Mouse (Mus musculus) c-Kit-positive CD71-positive TER-119-positive erythroid progenitor cells, embryonic 14.5 days (primary cell): Measurements from ENCODE around the gene Ccdc185.

ENCODE experiments used
- DNase-seq: peaks from one replicate; pipeline ENCODE4 v3.0.0-alpha.2; 2013; ENCODE audit warnings: low spot score

Ccdc185 gene

DNA sequence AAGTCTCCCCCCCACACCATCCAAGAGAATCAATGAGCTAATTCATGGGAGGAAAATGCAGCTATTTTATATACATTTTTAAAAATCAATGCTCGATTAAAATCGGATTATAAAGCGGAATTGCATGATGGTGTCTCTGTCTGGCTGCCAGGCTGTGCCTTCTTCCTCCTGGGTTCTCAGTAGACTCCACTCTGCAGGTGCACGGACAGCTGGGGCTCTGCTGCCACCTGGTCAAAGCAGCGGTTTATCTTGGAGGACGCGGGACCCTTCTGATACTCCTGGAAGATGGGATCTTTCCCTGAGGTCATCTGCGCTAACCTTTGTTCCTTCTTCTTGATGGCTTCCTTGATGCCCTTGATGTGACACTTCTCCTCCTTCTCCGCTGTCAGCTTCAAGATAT lies 1.9 kb downstream of the Ccdc185 start:
- DNase-seq = no peak

- no peak for DNase-seq
These were observed 13.1 kb downstream of the Ccdc185 start for GRCm38 (mm10) chr1:182735891-182736290.

DNA sequence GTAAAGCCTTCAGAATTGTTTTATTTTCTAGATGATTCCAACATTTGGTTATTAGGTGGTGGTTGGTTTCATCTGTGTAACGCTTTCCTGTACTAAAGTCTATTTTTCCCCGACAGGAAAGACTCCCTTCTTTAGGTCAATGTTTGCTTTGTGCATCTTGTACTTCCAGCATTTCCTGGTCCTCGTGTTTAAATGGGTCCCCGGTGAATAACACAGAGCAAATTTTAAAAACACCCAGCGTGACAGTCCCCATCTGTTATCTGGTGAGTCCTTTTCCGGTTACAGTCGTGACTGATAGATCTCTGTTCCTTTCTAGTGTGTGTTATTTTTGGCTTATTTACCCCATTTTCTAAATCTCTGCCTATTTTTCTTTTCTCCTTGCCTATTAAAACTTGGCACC lies 16.3 kb downstream of the Ccdc185 start:
- DNase-seq = no peak

GRCm38 (mm10) chr1:182729002-182729401 lies 20.0 kb downstream of the Ccdc185 start:
- DNase-seq = no peak

- no peak for DNase-seq
These were observed 21.4 kb downstream of the Ccdc185 start for GRCm38 (mm10) chr1:182727541-182727940.

DNA sequence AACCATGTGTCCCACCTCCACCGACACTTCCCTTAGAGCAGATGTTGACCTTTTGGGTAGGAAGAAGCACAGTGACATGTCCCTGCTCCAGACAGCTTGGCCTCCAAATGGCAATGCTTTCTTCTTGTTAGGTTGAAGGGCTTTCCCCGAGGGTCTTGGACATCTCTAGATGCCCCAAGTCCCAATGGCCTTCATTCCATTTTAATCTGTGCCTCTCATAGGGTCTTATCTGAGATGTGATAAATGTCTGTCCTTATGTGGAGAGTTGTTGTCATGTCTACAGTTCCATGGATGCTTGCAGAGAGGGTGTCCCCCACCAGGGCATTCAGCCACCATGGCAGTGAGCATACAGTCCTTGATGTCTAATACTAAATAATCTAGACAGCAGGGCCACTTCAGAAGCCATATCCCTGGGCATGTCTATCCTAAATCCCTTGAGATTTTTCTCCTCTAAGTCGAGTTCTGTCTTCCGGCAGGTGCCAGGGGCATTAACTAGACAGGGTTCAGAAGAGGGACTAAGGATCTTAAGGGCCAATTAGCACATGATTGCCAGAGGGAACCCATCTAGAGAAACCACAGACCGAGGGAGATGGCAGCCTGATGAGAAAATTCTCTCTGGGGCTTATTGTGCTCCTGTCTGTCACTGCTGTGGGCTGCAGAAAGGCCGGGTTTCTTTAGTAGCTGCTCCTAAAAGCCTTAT lies 34.6 kb downstream of the Ccdc185 start:
- no peak for DNase-seq

- no peak for DNase-seq
These were observed 37.5 kb downstream of the Ccdc185 start for GRCm38 (mm10) chr1:182711360-182711933.

- DNase-seq = no peak
These were observed 41.5 kb downstream of the Ccdc185 start for GRCm38 (mm10) chr1:182707459-182707858.

GRCm38 (mm10) chr1:182704882-182705281 lies 44.1 kb downstream of the Ccdc185 start:
- no peak for DNase-seq

DNA sequence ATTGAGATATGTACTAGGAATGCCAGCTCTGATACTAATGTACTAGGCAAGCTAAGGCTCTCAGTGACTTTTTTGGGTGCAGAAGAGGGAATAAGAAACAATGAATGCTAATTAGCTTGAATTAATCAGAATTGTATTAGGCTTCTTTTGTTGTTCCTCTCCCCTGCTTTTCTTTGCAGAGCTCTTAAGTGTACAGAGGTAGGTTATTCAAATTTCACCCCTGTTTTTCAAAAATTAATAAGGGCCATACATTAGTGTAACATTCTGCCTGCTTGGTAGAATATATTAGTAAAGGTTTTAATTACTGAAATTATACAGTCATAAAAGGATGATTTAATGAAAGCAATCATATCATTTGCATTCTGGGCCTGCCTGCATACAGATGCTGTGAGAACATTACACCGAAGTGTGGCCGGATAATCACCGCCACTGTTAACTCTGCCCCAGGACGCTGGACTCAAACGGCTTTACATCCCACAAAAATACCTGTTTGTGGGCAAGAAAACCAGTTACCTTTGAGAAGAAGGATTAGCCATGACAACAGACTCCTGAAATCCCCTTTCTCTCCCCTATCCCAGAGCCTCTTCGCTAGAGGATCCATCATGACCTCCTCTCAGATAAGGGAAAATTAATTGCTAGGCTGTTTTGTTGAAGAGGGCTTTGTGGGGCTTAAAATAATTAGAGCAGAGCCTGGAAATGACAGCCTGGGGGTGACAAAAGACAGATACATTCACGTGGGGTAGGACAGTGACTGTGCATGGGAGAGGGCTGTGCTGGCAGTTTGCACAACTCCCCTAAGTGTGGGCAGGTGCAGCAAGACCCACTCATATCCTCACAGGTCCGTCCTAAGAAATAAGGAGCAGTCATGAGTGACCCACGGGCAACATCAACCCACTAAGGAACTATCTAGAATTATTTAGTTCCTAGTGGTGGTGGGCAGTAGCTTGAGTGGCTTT lies 49.3 kb downstream of the Ccdc185 start:
- DNase-seq = no peak
